Mouse (Mus musculus) brain, embryonic 14.5 days (tissue): ENCODE data around the gene Dnase2a.

Experiments
- CTCF ChIP-seq: fragments of 200-500 bp; IDR thresholded peaks from 2 replicates; pipeline ENCODE4 v1.5.1; 2012; ENCODE audit warnings: inconsistent platforms, mild to moderate bottlenecking, moderate library complexity, borderline replicate concordance; ENCODE audit not compliant: insufficient read depth, insufficient read length; ENCODE audit errors: extremely low read depth
- POLR2A ChIP-seq: fragments of 200-500 bp; IDR thresholded peaks from 2 replicates; pipeline ENCODE4 v1.6.1; 2012; ENCODE audit warnings: mild to moderate bottlenecking, inconsistent platforms, borderline replicate concordance; ENCODE audit not compliant: poor library complexity, insufficient read depth, insufficient read length, severe bottlenecking; ENCODE audit errors: extremely low read depth

DNA sequence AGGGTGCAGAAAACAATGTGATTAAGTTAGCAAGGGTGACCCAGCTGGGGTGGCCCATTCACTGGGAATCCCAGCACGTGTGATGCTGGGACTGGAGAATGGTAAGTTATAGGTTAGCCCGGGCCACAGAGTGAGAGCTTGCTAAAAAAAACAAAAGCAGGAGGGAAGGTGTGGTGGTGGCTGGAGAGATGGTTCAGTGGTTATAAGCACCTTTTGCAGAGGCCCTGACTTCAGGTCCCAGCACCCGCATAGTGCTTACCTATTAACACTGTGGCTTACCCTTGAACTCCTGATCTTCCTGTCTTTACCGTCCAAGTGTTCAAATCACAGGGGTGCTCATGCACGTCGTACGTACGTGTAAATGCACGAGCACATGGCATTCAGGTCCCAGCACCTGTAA lies 1.3 kb upstream of the Dnase2a start:
- TF ChIP-seq CTCF: no peak
- no peak for TF ChIP-seq POLR2A
